Mouse (Mus musculus) cerebellum, adult (tissue): ENCODE data around the gene Serpinb5.
A peak's percentile ranks its signal among the peaks of the same experiment; 100 is the strongest.
"Not testable (repeated sequence)": the region's sequence is repeated elsewhere in the genome, so short reads cannot be mapped to it uniquely, and the experiment has no call there.

Experiments used
- ATAC-seq: cut with Nextera tagmentation; 2 replicates; pipeline ENCODE4 v1.9.2; 2017; ENCODE audit warnings: mild to moderate bottlenecking, moderate library complexity, mixed read lengths; ENCODE audit not compliant: insufficient number of reproducible peaks, low FRiP score, low TSS enrichment

The Serpinb5 gene

DNA sequence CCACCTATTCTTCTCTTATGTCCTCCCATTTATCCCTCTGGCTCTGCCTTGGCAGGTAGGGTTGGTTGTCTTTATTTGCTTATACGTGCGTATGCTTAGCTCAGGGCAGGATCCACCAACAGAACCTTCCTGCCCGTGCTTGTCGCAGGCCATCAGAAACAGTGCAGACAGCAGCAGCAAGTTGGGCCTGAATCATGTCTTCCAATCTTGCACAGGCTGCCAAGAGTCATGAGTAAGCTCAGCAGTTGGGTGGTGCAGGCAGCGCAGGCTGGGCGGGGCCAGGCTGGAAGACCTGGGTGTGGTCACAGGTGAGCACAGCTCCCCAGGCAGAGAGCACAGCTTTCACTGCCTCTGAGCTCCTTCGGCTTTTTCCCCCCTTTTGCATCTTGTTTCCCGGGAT lies at the start of gene Serpinb5:
Gene Serpinb5 (plus strand): TSS at position 327 of the 400 bp plus-strand sequence.
- ATAC-seq = no peak

DNA sequence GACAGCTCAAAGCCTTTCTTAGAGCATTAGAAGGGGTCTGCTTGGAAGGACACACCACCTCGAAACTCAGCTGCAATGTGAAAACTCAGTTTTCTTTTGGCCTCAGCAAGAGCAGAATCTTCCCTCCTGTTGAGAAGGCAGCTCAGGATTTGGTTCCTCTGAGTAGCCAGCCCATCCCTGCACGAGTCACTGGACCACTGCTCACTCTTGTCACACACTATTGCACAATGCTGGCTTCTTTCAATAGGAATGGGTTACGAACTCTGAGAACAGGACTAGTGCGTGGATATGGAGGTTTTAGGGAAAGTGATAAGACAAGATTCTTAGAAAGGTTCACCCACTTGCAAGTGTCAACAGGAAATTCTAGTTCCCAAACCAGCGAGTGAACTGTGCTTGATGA lies 46.1 kb upstream of the Serpinb5 start:
- no peak for ATAC-seq

DNA sequence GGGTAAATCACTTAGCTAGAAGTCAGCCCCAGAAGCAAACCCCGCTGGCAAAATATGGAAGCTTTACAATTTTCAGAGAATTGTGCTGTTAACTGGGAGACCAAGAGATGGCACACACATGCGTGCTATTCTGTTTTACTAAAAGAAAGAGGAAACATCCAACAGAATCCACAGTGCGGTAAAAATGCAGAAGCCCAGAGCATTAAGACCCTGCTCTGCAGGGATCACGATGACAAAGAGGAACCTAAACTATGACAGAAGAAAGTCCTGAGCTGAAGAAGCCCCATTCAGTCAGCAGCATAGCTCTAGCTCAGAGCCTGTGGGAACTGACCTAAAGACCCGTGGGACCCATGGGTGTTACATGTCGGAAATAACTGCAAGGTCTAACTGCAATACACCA lies 45.7 kb upstream of the Serpinb5 start:
- no peak for ATAC-seq

- ATAC-seq = no peak
Measured at GRCm38 (mm10) chr1:106816766-106817165, 44.2 kb upstream of the Serpinb5 start.

DNA sequence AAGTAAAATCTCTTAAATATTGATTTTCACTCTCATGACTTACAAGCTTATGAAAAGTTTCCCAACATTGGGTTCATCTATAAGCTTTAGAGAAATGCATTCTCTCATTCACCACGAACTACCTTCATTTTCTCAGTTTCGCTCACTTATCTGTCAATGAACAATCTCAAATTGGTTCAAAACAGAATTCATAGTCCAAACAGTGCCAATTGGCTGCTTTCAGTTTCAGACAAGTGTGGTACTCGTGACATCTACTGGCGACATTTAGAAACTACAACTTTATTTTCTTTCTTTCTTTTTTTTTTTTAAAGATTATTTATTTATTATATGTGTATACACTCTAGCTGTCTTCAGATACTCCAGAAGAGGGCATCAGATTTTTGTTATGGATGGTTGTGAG lies 42.6 kb upstream of the Serpinb5 start:
- no peak for ATAC-seq

GRCm38 (mm10) chr1:106822297-106822696 lies 38.7 kb upstream of the Serpinb5 start:
- ATAC-seq = no peak

DNA sequence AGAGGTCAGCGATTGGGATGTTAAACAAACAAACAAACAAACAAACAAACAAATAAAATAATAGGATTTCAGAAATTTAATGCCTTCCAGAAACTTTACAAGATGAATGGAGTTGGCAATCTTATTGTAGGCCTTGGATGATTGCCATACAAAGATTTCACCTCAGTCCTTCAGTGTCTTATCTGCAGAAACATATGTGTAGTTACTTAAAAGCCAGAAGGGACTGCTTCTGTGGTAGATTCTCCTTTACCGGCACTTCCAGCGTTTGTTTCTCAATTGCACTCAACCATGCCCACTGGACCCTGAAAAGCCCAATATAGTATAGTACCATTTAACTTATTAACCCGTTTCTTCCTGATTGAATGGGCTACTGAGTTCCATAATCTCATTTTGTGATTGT lies 32.2 kb upstream of the Serpinb5 start:
- ATAC-seq = no peak

DNA sequence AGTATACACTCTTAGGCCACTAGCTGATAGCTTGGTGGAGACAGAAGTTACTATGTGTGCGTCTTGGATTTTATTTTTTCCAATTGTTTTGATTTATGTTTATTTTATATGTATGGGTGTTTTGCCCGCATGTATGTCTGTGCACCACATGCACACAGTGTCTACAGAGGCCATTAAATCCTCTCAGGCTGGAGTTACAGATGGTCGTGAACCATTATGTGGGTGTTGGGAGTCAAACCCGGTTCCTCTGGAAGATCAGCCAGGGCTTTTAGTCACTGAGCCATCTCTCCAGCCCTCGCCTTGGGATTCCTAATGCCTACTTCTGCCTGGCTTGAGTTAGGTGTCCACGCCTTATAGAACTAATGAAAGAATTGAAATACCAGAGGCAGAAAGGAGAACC lies 4.6 kb downstream of the Serpinb5 start:
- no peak for ATAC-seq

DNA sequence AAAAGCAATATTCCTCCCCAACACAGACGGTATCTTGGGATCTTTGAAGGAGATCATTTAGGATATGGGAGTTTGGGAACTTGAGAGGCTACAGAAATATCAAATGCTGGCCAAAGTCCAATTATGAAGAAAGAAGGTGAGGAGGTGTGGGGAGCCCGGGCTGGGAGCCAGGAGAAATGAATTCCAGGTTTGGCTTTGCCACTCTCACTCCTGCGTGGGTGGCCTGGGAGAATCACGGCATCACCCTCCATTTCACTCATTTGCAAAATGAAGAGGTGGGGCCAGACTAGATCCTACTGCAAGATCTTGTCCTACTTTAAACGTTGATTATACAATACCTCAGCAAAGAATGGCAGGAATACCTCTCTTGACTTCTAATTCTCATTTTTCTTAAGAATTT lies 5.1 kb downstream of the Serpinb5 start:
- no peak for ATAC-seq

- no peak for ATAC-seq
Measured at GRCm38 (mm10) chr1:106866768-106867167, 5.8 kb downstream of the Serpinb5 start.

GRCm38 (mm10) chr1:106869986-106870385 lies 9.0 kb downstream of the Serpinb5 start:
- no peak for ATAC-seq

DNA sequence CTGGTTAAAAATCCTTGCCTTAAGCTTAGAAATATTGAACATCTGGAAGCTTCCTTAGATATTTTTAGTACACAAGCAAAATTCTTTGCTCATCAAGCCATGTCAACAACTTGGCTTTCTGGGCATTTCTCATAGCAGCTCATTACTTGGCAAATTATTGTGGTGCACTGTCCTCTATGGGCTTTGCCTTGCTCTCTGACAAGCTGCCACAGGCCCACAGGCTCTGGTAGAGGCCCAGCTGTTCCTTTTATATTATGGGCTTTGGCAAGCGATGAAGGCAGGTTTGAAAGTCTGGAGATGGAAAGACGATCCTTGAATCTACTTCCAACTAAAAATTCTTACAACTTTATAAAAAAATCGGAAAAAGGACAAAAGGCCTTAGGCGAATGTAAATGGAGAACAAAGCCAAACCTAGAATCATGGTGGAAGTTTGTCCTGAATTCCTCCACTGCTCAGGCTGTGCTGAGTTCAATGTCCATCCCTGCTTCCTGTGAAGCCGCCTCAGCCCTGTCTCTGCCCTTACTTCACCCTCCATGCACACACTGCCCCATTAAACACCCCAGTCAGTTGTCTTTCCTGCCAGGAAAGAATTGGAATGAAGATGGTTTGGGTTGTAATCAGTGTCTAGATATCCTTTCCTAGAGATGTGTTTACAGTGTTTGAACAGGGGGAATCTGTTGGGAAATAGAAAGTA lies 14.4 kb downstream of the Serpinb5 start:
- no peak for ATAC-seq

- no peak for ATAC-seq
Measured at GRCm38 (mm10) chr1:106876147-106876546, 15.2 kb downstream of the Serpinb5 start.

- no peak for ATAC-seq
Measured at GRCm38 (mm10) chr1:106882723-106883122, 21.8 kb downstream of the Serpinb5 start.

- ATAC-seq = no peak
Measured at GRCm38 (mm10) chr1:106883369-106883768, 22.4 kb downstream of the Serpinb5 start.

DNA sequence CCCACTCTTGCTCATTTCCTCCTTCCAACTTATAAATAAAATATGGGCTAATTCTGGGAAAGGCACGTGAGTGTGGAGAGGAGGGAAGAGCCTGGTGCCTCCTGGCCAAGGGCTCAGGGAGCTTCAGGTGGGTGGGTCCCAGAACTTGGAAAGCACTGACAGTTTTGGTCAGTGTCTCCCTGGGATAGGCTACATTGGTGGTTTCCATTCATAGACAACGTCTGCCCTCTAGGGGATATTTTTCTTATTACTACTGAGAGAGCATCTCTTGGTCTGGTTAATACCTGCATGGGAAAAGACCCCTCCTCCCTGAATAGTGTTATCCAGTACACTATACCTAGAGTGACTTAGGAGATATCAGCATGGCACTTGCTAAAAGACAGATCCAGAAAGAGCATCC lies 22.8 kb downstream of the Serpinb5 start:
- 0 out of 2 replicates have a peak, but pooled peaks have one; percentile 45 for ATAC-seq

DNA sequence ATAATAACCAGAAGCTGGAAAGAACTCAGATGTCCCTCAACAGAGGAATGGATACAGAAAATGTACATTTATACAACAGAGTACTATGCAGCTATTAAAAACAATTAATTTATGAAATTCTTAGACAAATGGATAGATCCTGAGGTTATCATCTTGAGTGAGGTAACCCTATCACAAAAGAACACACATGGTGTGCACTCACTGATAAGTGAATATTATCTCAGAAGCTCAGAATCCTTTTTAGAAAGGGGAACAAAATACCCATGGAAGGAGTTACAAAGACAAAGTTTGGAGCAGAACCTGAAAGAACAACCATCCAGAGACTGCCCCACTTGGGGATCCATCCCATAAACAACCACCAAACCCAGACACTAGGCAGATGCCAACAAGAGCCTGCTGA lies 34.2 kb downstream of the Serpinb5 start:
- not testable (repeated sequence) for ATAC-seq

- ATAC-seq = no peak
Measured at GRCm38 (mm10) chr1:106901406-106901805, 40.4 kb downstream of the Serpinb5 start.

GRCm38 (mm10) chr1:106931954-106932353 lies 71.0 kb downstream of the Serpinb5 start:
- no peak for ATAC-seq
